In genomic region chr14:22514362-22515084, GRCm38 (mm10) we compare ENCODE assay signal across 11 mouse cellular contexts.
DNase-seq lines count a peak whose midpoint lies in the region; ATAC-seq lines count a peak whose summit lies in the region.
"Had no signal": no experiment of that assay in that cellular context is flagged by ENCODE, and none has a peak within 500 bp of the region (broad histone marks: within the 10 kb centered on the region; RNA-seq: fewer than 3 reads in every experiment).

No protein-coding gene starts in this region.

- no peaks in the 10 kb centered on the region for H3K36me3 ChIP-seq in kidney, embryonic 15.5 days
- H3K36me3 ChIP-seq in midbrain, embryonic 15.5 days (replicated peaks) = no peaks in the 10 kb centered on the region
- H3K36me3 ChIP-seq: intestine, embryonic 15.5 days had no signal

- no peak overlapping the region for H3K4me3 ChIP-seq in kidney, embryonic 15.5 days (replicated peaks)
- H3K4me3 ChIP-seq in midbrain, embryonic 15.5 days = no peak overlapping the region
- H3K4me3 ChIP-seq: intestine, embryonic 15.5 days had no signal

- H3K4me1 ChIP-seq in kidney, embryonic 15.5 days = no peaks in the 10 kb centered on the region
- H3K4me1 ChIP-seq in midbrain, embryonic 15.5 days = no peaks in the 10 kb centered on the region
- H3K4me1 ChIP-seq: intestine, embryonic 15.5 days had no signal

- no peaks in the 10 kb centered on the region; the same call in 1 of the 2 replicates for H3K9me3 ChIP-seq in kidney, embryonic 15.5 days (replicated peaks)
- no peaks in the 10 kb centered on the region for H3K9me3 ChIP-seq in midbrain, embryonic 15.5 days
- H3K9me3 ChIP-seq: intestine, embryonic 15.5 days had no signal

- H3K27me3 ChIP-seq in kidney, embryonic 15.5 days = no peaks in the 10 kb centered on the region
- H3K27me3 ChIP-seq in midbrain, embryonic 15.5 days (replicated peaks) = no peaks in the 10 kb centered on the region
- H3K27me3 ChIP-seq: intestine, embryonic 15.5 days had no signal

- WGBS in kidney, embryonic 15.5 days = 67% methylated on average over 5 of the region's 5 CpGs
- 75% methylated on average over 5 of the region's 5 CpGs for WGBS in midbrain, embryonic 15.5 days

- H3K9ac ChIP-seq in kidney, embryonic 15.5 days = no peak overlapping the region
- H3K9ac ChIP-seq in midbrain, embryonic 15.5 days = no peak overlapping the region
- H3K9ac ChIP-seq: intestine, embryonic 15.5 days had no signal

- no peak for ATAC-seq in kidney, embryonic 15.5 days (replicated peaks; ENCODE audit: low FRiP score)
- no peak for ATAC-seq in midbrain, embryonic 15.5 days (replicated peaks)
- ATAC-seq: intestine, embryonic 15.5 days had no signal

- peak; percentile 5 for DNase-seq in kidney, adult 11 months
- DNase-seq in urinary bladder, postnatal 14 days (ENCODE audit: low spot score) = peak; percentile 19
- no peak for DNase-seq in urinary bladder, adult 18-20 months (ENCODE audit: low spot score in 2 of 2)
- peak; percentile 78 to 82 for DNase-seq in kidney, postnatal 4 days
- peak; percentile 39 for DNase-seq in ovary, postnatal 36 days (ENCODE audit: low spot score)
- DNase-seq: cerebellum, postnatal 36 days; thymus, postnatal 14 days had no signal

- no peak overlapping the region for H3K4me2 ChIP-seq in kidney, embryonic 15.5 days
- H3K4me2 ChIP-seq in midbrain, embryonic 15.5 days = no peak overlapping the region
- H3K4me2 ChIP-seq: intestine, embryonic 15.5 days had no signal

- H3K27ac ChIP-seq in kidney, embryonic 15.5 days = no peak overlapping the region
- no peak overlapping the region for H3K27ac ChIP-seq in midbrain, embryonic 15.5 days
- H3K27ac ChIP-seq: intestine, embryonic 15.5 days; macrophage had no signal

Comparison
In these comparisons a context has a peak if more than half of its experiments do, and no peak if none do; other contexts are left out.
1. DNase-seq: peak in kidney, adult 11 months (single experiment), urinary bladder, postnatal 14 days (single experiment), kidney, postnatal 4 days (2 of 2) and ovary, postnatal 36 days (single experiment); none in urinary bladder, adult 18-20 months (0 of 2).